ENCODE assay signal across 25 mouse cellular contexts in the genomic region with DNA sequence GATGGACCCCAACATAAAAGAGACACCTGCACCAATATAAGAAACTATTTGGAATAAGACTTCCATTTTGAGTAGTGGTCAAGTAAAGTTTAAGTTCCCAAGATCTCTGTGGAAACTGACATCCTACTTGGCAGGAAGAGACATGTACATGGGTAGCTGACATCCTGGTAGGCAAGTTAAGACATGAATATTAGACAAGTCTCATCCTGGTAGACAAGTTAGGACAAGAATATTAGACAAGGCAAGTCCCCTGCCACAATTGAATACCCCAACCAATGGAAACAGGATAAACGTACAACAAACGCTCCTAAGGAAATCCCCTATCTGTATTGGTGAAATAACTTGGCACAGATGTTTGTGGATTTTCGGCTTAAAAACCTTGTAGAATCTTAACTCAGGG. TPM values are rescaled to one million over a fixed set of nuclear protein-coding genes. Genes with fewer than 3 reads are reported as not detected.
"Had no signal": no experiment of that assay in that cellular context is flagged by ENCODE, and none has a peak within 500 bp of the region (broad histone marks: within the 10 kb centered on the region; RNA-seq: fewer than 3 reads in every experiment).

No protein-coding gene starts in this region.

- H3K36me3 ChIP-seq: embryonic facial prominence, embryonic 10.5 days; embryonic facial prominence, embryonic 12.5 days; embryonic facial prominence, embryonic 13.5 days; embryonic facial prominence, embryonic 15.5 days; forebrain, embryonic 10.5 days; forebrain, embryonic 12.5 days; forebrain, embryonic 15.5 days had no signal

- H3K4me1 ChIP-seq: embryonic facial prominence, embryonic 12.5 days; embryonic facial prominence, embryonic 13.5 days; embryonic facial prominence, embryonic 15.5 days; forebrain, embryonic 10.5 days; forebrain, embryonic 12.5 days; forebrain, embryonic 13.5 days; forebrain, embryonic 15.5 days had no signal

- H3K4me2 ChIP-seq: embryonic facial prominence, embryonic 12.5 days; embryonic facial prominence, embryonic 13.5 days; embryonic facial prominence, embryonic 15.5 days; forebrain, embryonic 12.5 days; forebrain, embryonic 13.5 days; forebrain, embryonic 15.5 days had no signal

- H3K9ac ChIP-seq: embryonic facial prominence, embryonic 12.5 days; embryonic facial prominence, embryonic 13.5 days; embryonic facial prominence, embryonic 15.5 days; forebrain, embryonic 12.5 days; forebrain, embryonic 13.5 days; forebrain, embryonic 15.5 days; forebrain, postnatal 0 days had no signal

- H3K27me3 ChIP-seq: embryonic facial prominence, embryonic 12.5 days; embryonic facial prominence, embryonic 13.5 days; embryonic facial prominence, embryonic 15.5 days; forebrain, embryonic 12.5 days; forebrain, embryonic 13.5 days; forebrain, embryonic 15.5 days had no signal

- H3K27ac ChIP-seq: embryonic facial prominence, embryonic 10.5 days; embryonic facial prominence, embryonic 12.5 days; embryonic facial prominence, embryonic 13.5 days; embryonic facial prominence, embryonic 15.5 days; forebrain, embryonic 10.5 days; forebrain, embryonic 12.5 days; forebrain, embryonic 13.5 days; forebrain, embryonic 15.5 days; gastrocnemius, adult 2 months; heart, adult 2 months had no signal

- DNase-seq: cerebellum, adult 8-10 months; cerebellum, adult 9-10 months; cerebellum, adult 9-11 months; cerebellum, postnatal 10 days; cerebellum, postnatal 14 days; cerebellum, postnatal 25 days; cerebellum, postnatal 36 days; embryo, embryonic 11 days; forebrain, postnatal 0 days; gastrocnemius, adult 2 months; gastrocnemius, postnatal 10 days; gastrocnemius, postnatal 14 days; gastrocnemius, postnatal 25 days; gastrocnemius, postnatal 36 days; heart, adult 18-20 months; heart, adult 2 months had no signal

- H3K4me3 ChIP-seq: embryonic facial prominence, embryonic 10.5 days; embryonic facial prominence, embryonic 12.5 days; embryonic facial prominence, embryonic 13.5 days; embryonic facial prominence, embryonic 15.5 days; erythroblast, embryonic 14.5 days; forebrain, embryonic 10.5 days; forebrain, embryonic 12.5 days; forebrain, embryonic 13.5 days; forebrain, embryonic 15.5 days; gastrocnemius, adult 2 months; heart, adult 2 months had no signal

- H3K9me3 ChIP-seq: embryonic facial prominence, embryonic 10.5 days; embryonic facial prominence, embryonic 12.5 days; embryonic facial prominence, embryonic 13.5 days; embryonic facial prominence, embryonic 15.5 days; forebrain, embryonic 10.5 days; forebrain, embryonic 12.5 days; forebrain, embryonic 13.5 days; forebrain, embryonic 15.5 days had no signal

RNA-seq across cellular contexts. Expression of a gene that starts 33.8 kb away (rescaled TPM):
- polyA plus RNA-seq: erythroblast, embryonic 14.5 days had no signal
